Mouse (Mus musculus): ENCODE measurements around the gene Necab3. TPM values are rescaled to one million over a fixed set of nuclear protein-coding genes. Genes with fewer than 3 reads are reported as not detected.
A peak's percentile ranks its signal among the peaks of the same experiment; 100 is the strongest.

Necab3 gene
- polyA plus RNA-seq, 1 experiment from 2014 or later: 10.4 TPM

- no peaks in the 10 kb centered on the region for H3K9me3 ChIP-seq (ENCODE audit: control insufficient read depth, low read length)
- peak overlapping the region; percentile 88 for H3K9ac ChIP-seq (ENCODE audit: low read length)
- peak; percentile 71 for DNase-seq (ENCODE audit: low spot score)
- H3K4me2 ChIP-seq (ENCODE audit: low read depth): peak overlapping the region; percentile 76
- H3K27ac ChIP-seq (ENCODE audit: low read depth, low read length): peak overlapping the region; percentile 85
- peak; percentile 60 for ATAC-seq (ENCODE audit: insufficient read depth, low FRiP score, low TSS enrichment)
- WGBS: 0% methylated on average over 38 of the region's 70 CpGs
- peaks cover 27% of the 10 kb centered on the region for H3K4me1 ChIP-seq (ENCODE audit: control insufficient read depth, insufficient read depth, low read length)
- H3K36me3 ChIP-seq (ENCODE audit: control insufficient read depth, insufficient read depth, low read length): no peaks in the 10 kb centered on the region
- H3K4me3 ChIP-seq (ENCODE audit: low read depth, low read length): peak overlapping the region; percentile 88
- H3K27me3 ChIP-seq (ENCODE audit: control insufficient read depth, insufficient read depth, low read length): no peaks in the 10 kb centered on the region
Measured at GRCm38 (mm10) chr2:154569071-154569748, 10.5 kb upstream of the Necab3 start.

GRCm38 (mm10) chr2:154568329-154569070 lies 9.8 kb upstream of the Necab3 start:
- H3K4me1 ChIP-seq (ENCODE audit: control insufficient read depth, insufficient read depth, low read length): peaks cover 27% of the 10 kb centered on the region
- H3K9me3 ChIP-seq (ENCODE audit: control insufficient read depth, low read length): no peaks in the 10 kb centered on the region
- no peaks in the 10 kb centered on the region for H3K27me3 ChIP-seq (ENCODE audit: control insufficient read depth, insufficient read depth, low read length)
- H3K9ac ChIP-seq (ENCODE audit: low read length): peak overlapping the region; percentile 88
- ATAC-seq (ENCODE audit: insufficient read depth, low FRiP score, low TSS enrichment) (peak; percentile 23), DNase-seq (ENCODE audit: low spot score) (peak; percentile 62)
- 11% methylated on average over 10 of the region's 10 CpGs for WGBS
- H3K4me2 ChIP-seq (ENCODE audit: low read depth): peak overlapping the region; percentile 76
- H3K36me3 ChIP-seq (ENCODE audit: control insufficient read depth, insufficient read depth, low read length): 0 out of 2 replicates have a peak, but pooled peaks cover 2% of the 10 kb centered on the region
- H3K27ac ChIP-seq (ENCODE audit: low read depth, low read length): peak overlapping the region; percentile 85
- peak overlapping the region; percentile 88 for H3K4me3 ChIP-seq (ENCODE audit: low read depth, low read length)

GRCm38 (mm10) chr2:154567766-154568165 lies 9.1 kb upstream of the Necab3 start:
- peaks cover 27% of the 10 kb centered on the region for H3K4me1 ChIP-seq (ENCODE audit: control insufficient read depth, insufficient read depth, low read length)

GRCm38 (mm10) chr2:154566641-154567040 lies 8.0 kb upstream of the Necab3 start:
- Histone ChIP-seq H3K9ac (ENCODE audit: low read length) (peak overlapping the region; percentile 5; the same call in 1 of the 2 replicates), H3K4me3 (ENCODE audit: low read depth, low read length) (no peak overlapping the region), H3K9me3 (ENCODE audit: control insufficient read depth, low read length) (no peaks in the 10 kb centered on the region), H3K27ac (ENCODE audit: low read depth, low read length) (0 out of 2 replicates have a peak overlapping the region, but pooled peaks have one; percentile 5), H3K36me3 (ENCODE audit: control insufficient read depth, insufficient read depth, low read length) (peaks cover 9% of the 10 kb centered on the region), H3K4me1 (ENCODE audit: control insufficient read depth, insufficient read depth, low read length) (peaks cover 27% of the 10 kb centered on the region), H3K4me2 (ENCODE audit: low read depth) (peak overlapping the region; percentile 76; the same call in 1 of the 2 replicates), H3K27me3 (ENCODE audit: control insufficient read depth, insufficient read depth, low read length) (no peaks in the 10 kb centered on the region)
- DNase-seq (ENCODE audit: low spot score) (no peak), ATAC-seq (ENCODE audit: insufficient read depth, low FRiP score, low TSS enrichment) (no peak)
- 51% methylated on average over 8 of the region's 8 CpGs for WGBS

More at GRCm38 (mm10) chr2:154567766-154568165, 9.1 kb upstream of the Necab3 start:
- H3K9ac ChIP-seq (ENCODE audit: low read length): no peak overlapping the region
- DNase-seq (ENCODE audit: low spot score) (no peak), ATAC-seq (ENCODE audit: insufficient read depth, low FRiP score, low TSS enrichment) (no peak)
- H3K4me3 ChIP-seq (ENCODE audit: low read depth, low read length): peak overlapping the region; percentile 88
- peaks cover 7% of the 10 kb centered on the region for H3K36me3 ChIP-seq (ENCODE audit: control insufficient read depth, insufficient read depth, low read length)
- no peaks in the 10 kb centered on the region for H3K9me3 ChIP-seq (ENCODE audit: control insufficient read depth, low read length)
- WGBS: 78% methylated on average over 2 of the region's 2 CpGs
- peak overlapping the region; percentile 76 for H3K4me2 ChIP-seq (ENCODE audit: low read depth)
- no peaks in the 10 kb centered on the region for H3K27me3 ChIP-seq (ENCODE audit: control insufficient read depth, insufficient read depth, low read length)
- H3K27ac ChIP-seq (ENCODE audit: low read depth, low read length): peak overlapping the region; percentile 45; the same call in 1 of the 2 replicates

- Histone ChIP-seq H3K9me3 (ENCODE audit: control insufficient read depth, low read length) (no peaks in the 10 kb centered on the region), H3K4me2 (ENCODE audit: low read depth) (no peak overlapping the region), H3K4me3 (ENCODE audit: low read depth, low read length) (no peak overlapping the region), H3K36me3 (ENCODE audit: control insufficient read depth, insufficient read depth, low read length) (peaks cover 9% of the 10 kb centered on the region), H3K9ac (ENCODE audit: low read length) (no peak overlapping the region), H3K4me1 (ENCODE audit: control insufficient read depth, insufficient read depth, low read length) (peaks cover 27% of the 10 kb centered on the region), H3K27ac (ENCODE audit: low read depth, low read length) (no peak overlapping the region), H3K27me3 (ENCODE audit: control insufficient read depth, insufficient read depth, low read length) (no peaks in the 10 kb centered on the region)
- DNase-seq (ENCODE audit: low spot score) (no peak), ATAC-seq (ENCODE audit: insufficient read depth, low FRiP score, low TSS enrichment) (no peak)
- 66% methylated on average over 3 of the region's 3 CpGs for WGBS
Measured at GRCm38 (mm10) chr2:154565562-154565961, 6.9 kb upstream of the Necab3 start.

- no peak overlapping the region for H3K27ac ChIP-seq (ENCODE audit: low read depth, low read length)
- peaks cover 28% of the 10 kb centered on the region for H3K4me1 ChIP-seq (ENCODE audit: control insufficient read depth, insufficient read depth, low read length)
- WGBS: 88% methylated on average over 18 of the region's 22 CpGs
- ATAC-seq (ENCODE audit: insufficient read depth, low FRiP score, low TSS enrichment) (no peak), DNase-seq (ENCODE audit: low spot score) (no peak)
- peaks cover 9% of the 10 kb centered on the region for H3K36me3 ChIP-seq (ENCODE audit: control insufficient read depth, insufficient read depth, low read length)
- no peaks in the 10 kb centered on the region for H3K9me3 ChIP-seq (ENCODE audit: control insufficient read depth, low read length)
- no peak overlapping the region for H3K4me2 ChIP-seq (ENCODE audit: low read depth)
- no peak overlapping the region for H3K4me3 ChIP-seq (ENCODE audit: low read depth, low read length)
- H3K27me3 ChIP-seq (ENCODE audit: control insufficient read depth, insufficient read depth, low read length): no peaks in the 10 kb centered on the region
- no peak overlapping the region for H3K9ac ChIP-seq (ENCODE audit: low read length)
Measured at GRCm38 (mm10) chr2:154563612-154564170, 5.0 kb upstream of the Necab3 start.

- Histone ChIP-seq H3K4me1 (ENCODE audit: control insufficient read depth, insufficient read depth, low read length) (peaks cover 20% of the 10 kb centered on the region), H3K36me3 (ENCODE audit: control insufficient read depth, insufficient read depth, low read length) (peaks cover 3% of the 10 kb centered on the region; the same call in 1 of the 2 replicates)
Measured at GRCm38 (mm10) chr2:154557184-154557832, 1.4 kb downstream of the Necab3 start.

GRCm38 (mm10) chr2:154555235-154555634 lies 3.5 kb downstream of the Necab3 start:
- Histone ChIP-seq H3K27ac (ENCODE audit: low read depth, low read length) (no peak overlapping the region), H3K36me3 (ENCODE audit: control insufficient read depth, insufficient read depth, low read length) (no peaks in the 10 kb centered on the region), H3K4me3 (ENCODE audit: low read depth, low read length) (no peak overlapping the region), H3K4me2 (ENCODE audit: low read depth) (no peak overlapping the region), H3K27me3 (ENCODE audit: control insufficient read depth, insufficient read depth, low read length) (peaks cover 9% of the 10 kb centered on the region; the same call in 1 of the 2 replicates), H3K9ac (ENCODE audit: low read length) (no peak overlapping the region), H3K9me3 (ENCODE audit: control insufficient read depth, low read length) (no peaks in the 10 kb centered on the region), H3K4me1 (ENCODE audit: control insufficient read depth, insufficient read depth, low read length) (peaks cover 25% of the 10 kb centered on the region)
- 79% methylated on average over 6 of the region's 6 CpGs for WGBS
- DNase-seq (ENCODE audit: low spot score) (no peak), ATAC-seq (ENCODE audit: insufficient read depth, low FRiP score, low TSS enrichment) (no peak)

More at GRCm38 (mm10) chr2:154557184-154557832, 1.4 kb downstream of the Necab3 start:
- DNase-seq (ENCODE audit: low spot score): no peak
- ATAC-seq (ENCODE audit: insufficient read depth, low FRiP score, low TSS enrichment): no peak
- WGBS: 57% methylated on average over 5 of the region's 5 CpGs
- no peak overlapping the region for H3K27ac ChIP-seq (ENCODE audit: low read depth, low read length)
- no peaks in the 10 kb centered on the region for H3K9me3 ChIP-seq (ENCODE audit: control insufficient read depth, low read length)
- H3K9ac ChIP-seq (ENCODE audit: low read length): peak overlapping the region; percentile 3; the same call in 1 of the 2 replicates
- H3K4me3 ChIP-seq (ENCODE audit: low read depth, low read length): no peak overlapping the region
- H3K4me2 ChIP-seq (ENCODE audit: low read depth): no peak overlapping the region
- H3K27me3 ChIP-seq (ENCODE audit: control insufficient read depth, insufficient read depth, low read length): no peaks in the 10 kb centered on the region

Data from neural tube, embryonic 11.5 days (tissue).